Mouse (Mus musculus): ENCODE measurements around the gene Tmem136. TPM values are rescaled to one million over a fixed set of nuclear protein-coding genes. Genes with fewer than 3 reads are reported as not detected.

Gene Tmem136
- total RNA-seq, 1 experiment from 2014 or later: not detected

- ATAC-seq (ENCODE audit: extremely low read depth, insufficient number of reproducible peaks, low FRiP score, poor library complexity, severe bottlenecking): no peak
Measured at GRCm38 (mm10) chr9:43085686-43086285, 30.6 kb downstream of the Tmem136 start.

- no peak for ATAC-seq (ENCODE audit: extremely low read depth, insufficient number of reproducible peaks, low FRiP score, poor library complexity, severe bottlenecking)
Measured at GRCm38 (mm10) chr9:43084496-43085362, 31.6 kb downstream of the Tmem136 start.

GRCm38 (mm10) chr9:43083441-43084055, 32.8 kb downstream of the Tmem136 start:
- no peak for ATAC-seq (ENCODE audit: extremely low read depth, insufficient number of reproducible peaks, low FRiP score, poor library complexity, severe bottlenecking)

- ATAC-seq (ENCODE audit: extremely low read depth, insufficient number of reproducible peaks, low FRiP score, poor library complexity, severe bottlenecking): no peak
Measured at GRCm38 (mm10) chr9:43078711-43079110, 37.7 kb downstream of the Tmem136 start.

GRCm38 (mm10) chr9:43076163-43076562, 40.2 kb downstream of the Tmem136 start:
- no peak for ATAC-seq (ENCODE audit: extremely low read depth, insufficient number of reproducible peaks, low FRiP score, poor library complexity, severe bottlenecking)

GRCm38 (mm10) chr9:43074611-43075010, 41.8 kb downstream of the Tmem136 start:
- no peak for ATAC-seq (ENCODE audit: extremely low read depth, insufficient number of reproducible peaks, low FRiP score, poor library complexity, severe bottlenecking)

GRCm38 (mm10) chr9:43071741-43072140, 44.6 kb downstream of the Tmem136 start:
- no peak for ATAC-seq (ENCODE audit: extremely low read depth, insufficient number of reproducible peaks, low FRiP score, poor library complexity, severe bottlenecking)

GRCm38 (mm10) chr9:43071176-43071575, 45.2 kb downstream of the Tmem136 start:
- no peak for ATAC-seq (ENCODE audit: extremely low read depth, insufficient number of reproducible peaks, low FRiP score, poor library complexity, severe bottlenecking)

- ATAC-seq (ENCODE audit: extremely low read depth, insufficient number of reproducible peaks, low FRiP score, poor library complexity, severe bottlenecking): no peak
Measured at GRCm38 (mm10) chr9:43070566-43070965, 45.8 kb downstream of the Tmem136 start.

- ATAC-seq (ENCODE audit: extremely low read depth, insufficient number of reproducible peaks, low FRiP score, poor library complexity, severe bottlenecking): no peak
Measured at GRCm38 (mm10) chr9:43070153-43070552, 46.2 kb downstream of the Tmem136 start.

GRCm38 (mm10) chr9:43067896-43068295, 48.5 kb downstream of the Tmem136 start:
- no peak for ATAC-seq (ENCODE audit: extremely low read depth, insufficient number of reproducible peaks, low FRiP score, poor library complexity, severe bottlenecking)

GRCm38 (mm10) chr9:43065231-43065630, 51.1 kb downstream of the Tmem136 start:
- ATAC-seq (ENCODE audit: extremely low read depth, insufficient number of reproducible peaks, low FRiP score, poor library complexity, severe bottlenecking): no peak

GRCm38 (mm10) chr9:43061545-43061944, 54.8 kb downstream of the Tmem136 start:
- ATAC-seq (ENCODE audit: extremely low read depth, insufficient number of reproducible peaks, low FRiP score, poor library complexity, severe bottlenecking): no peak

Other genes starting within 250 kb of the Tmem136 start
- not detected in 2 replicates for gene Grik4, start 172.1 kb downstream of the Tmem136 start, total RNA-seq (2017)
- 6.4 and 7.0 TPM in 2 replicates for gene Arhgef12, start 9.3 kb downstream of the Tmem136 start, total RNA-seq (2017)
- not detected in 2 replicates for gene Pou2f3, start 93.8 kb upstream of the Tmem136 start, total RNA-seq (2017)
- 0.25 TPM in 1 of 2 replicates, not detected in the other for gene Oaf, start 123.3 kb upstream of the Tmem136 start, total RNA-seq (2017)
- gene Trim29, start 194.3 kb upstream of the Tmem136 start, total RNA-seq (2017): 0.12 and 0.58 TPM in 2 replicates